11 mouse cellular contexts compared by ENCODE assay signal in the genomic region with DNA sequence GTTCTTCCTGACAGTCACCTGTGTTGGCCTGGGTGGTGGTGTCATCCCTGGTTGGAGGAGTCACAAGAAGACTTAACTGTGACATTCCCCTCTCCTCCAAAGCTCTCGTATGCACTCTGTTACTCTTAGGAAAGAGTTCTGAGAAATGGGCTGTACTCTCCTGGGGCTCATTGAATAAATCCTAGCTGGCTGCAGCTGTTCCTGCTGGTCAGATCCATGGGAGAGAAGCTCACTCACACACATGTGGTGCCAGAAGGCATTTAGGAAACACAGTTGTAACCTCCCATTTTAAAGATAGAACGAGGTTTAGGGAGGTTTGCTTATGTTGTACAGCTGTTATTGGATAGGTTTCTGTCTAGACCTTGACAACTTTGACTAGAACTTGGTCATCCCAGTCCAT.
"Had no signal": no experiment of that assay in that cellular context is flagged by ENCODE, and none has a peak within 500 bp of the region (broad histone marks: within the 10 kb centered on the region; RNA-seq: fewer than 3 reads in every experiment).

No protein-coding gene starts in this region.

- H3K4me2 ChIP-seq: kidney, embryonic 15.5 days; limb, embryonic 15.5 days; midbrain, embryonic 12.5 days; stomach, embryonic 15.5 days had no signal

- H3K9ac ChIP-seq: kidney, embryonic 15.5 days; limb, embryonic 15.5 days; liver, embryonic 14.5 days; midbrain, embryonic 12.5 days; stomach, embryonic 15.5 days had no signal

- DNase-seq: kidney, postnatal 14 days; left cerebral cortex, postnatal 4 days; lung, adult 18-20 months; right cerebral cortex, postnatal 14 days; thymus, postnatal 36 days had no signal

- ATAC-seq: midbrain, embryonic 16.5 days had no signal

- H3K27me3 ChIP-seq: kidney, embryonic 15.5 days; limb, embryonic 15.5 days; midbrain, embryonic 12.5 days; stomach, embryonic 15.5 days had no signal

- H3K36me3 ChIP-seq: kidney, embryonic 15.5 days; limb, embryonic 15.5 days; midbrain, embryonic 12.5 days; stomach, embryonic 15.5 days had no signal

- H3K4me1 ChIP-seq: kidney, embryonic 15.5 days; limb, embryonic 15.5 days; midbrain, embryonic 12.5 days; stomach, embryonic 15.5 days had no signal

- H3K9me3 ChIP-seq: kidney, embryonic 15.5 days; limb, embryonic 15.5 days; midbrain, embryonic 12.5 days; stomach, embryonic 15.5 days had no signal

- H3K27ac ChIP-seq: kidney, embryonic 15.5 days; limb, embryonic 15.5 days; liver, embryonic 14.5 days; midbrain, embryonic 12.5 days; stomach, embryonic 15.5 days had no signal

- H3K4me3 ChIP-seq: kidney, embryonic 15.5 days; limb, embryonic 15.5 days; midbrain, embryonic 12.5 days; stomach, embryonic 15.5 days had no signal
